Comparison of ENCODE assay signal across 8 mouse cellular contexts in genomic region chr4:59360704-59361103, GRCm38 (mm10).
DNase-seq lines count a peak whose midpoint lies in the region; ATAC-seq and TF ChIP-seq lines count a peak whose summit lies in the region.

No protein-coding gene starts in this region.

- H3K4me3 ChIP-seq in embryonic facial prominence, embryonic 12.5 days, result no peak overlapping the region
- peak overlapping the region; percentile 31 for H3K4me3 ChIP-seq in heart, postnatal 0 days (ENCODE audit: low read depth, low read length)
- H3K4me3 ChIP-seq in lung, postnatal 0 days (ENCODE audit: low read depth, low read length), result no peak overlapping the region

- no peak for TF ChIP-seq EP300 in heart, postnatal 0 days (IDR thresholded peaks at IDR 0.05; ENCODE audit: low read depth)
- TF ChIP-seq EP300 in lung, postnatal 0 days (IDR thresholded peaks at IDR 0.05), result no peak

- peak; percentile 82 for TF ChIP-seq CTCF in heart, postnatal 0 days (IDR thresholded peaks at IDR 0.05; ENCODE audit: low read depth)
- peak; percentile 92 for TF ChIP-seq CTCF in lung, postnatal 0 days (IDR thresholded peaks at IDR 0.05)

- DNase-seq in CD8-positive naive resting alpha-beta T cell, adult 2 months (ENCODE audit: low read depth in 2 of 2, low spot score in 2 of 2), result peak; percentile 66 to 79
- DNase-seq in adrenal gland, postnatal 25 days, result peak; percentile 82
- DNase-seq in heart, postnatal 0 days (ENCODE audit: low spot score), result peak; percentile 67
- DNase-seq in layer of hippocampus, adult 9-10 months (ENCODE audit: low spot score), result peak; percentile 65
- peak; percentile 87 for DNase-seq in lung, postnatal 0 days (ENCODE audit: low spot score)
- peak; percentile 29 for DNase-seq in retina, adult 2 months (ENCODE audit: low read depth, low spot score)
- DNase-seq in thymus, postnatal 36 days, result peak; percentile 72 to 81

- ATAC-seq in embryonic facial prominence, embryonic 12.5 days (ENCODE audit: insufficient number of reproducible peaks, insufficient read depth, low FRiP score, low TSS enrichment), result no peak
- no peak for ATAC-seq in heart, postnatal 0 days (ENCODE audit: insufficient read depth, low read depth)
- no peak for ATAC-seq in lung, postnatal 0 days

- 0 out of 2 replicates have a peak overlapping the region, but pooled peaks have one; percentile 19 for H3K9ac ChIP-seq in embryonic facial prominence, embryonic 12.5 days
- H3K9ac ChIP-seq in heart, postnatal 0 days (replicated peaks; ENCODE audit: low read depth, low read length), result no peak overlapping the region
- no peak overlapping the region for H3K9ac ChIP-seq in lung, postnatal 0 days (replicated peaks; ENCODE audit: low read depth)

- no peak overlapping the region for H3K27ac ChIP-seq in embryonic facial prominence, embryonic 12.5 days
- no peak overlapping the region for H3K27ac ChIP-seq in heart, postnatal 0 days (ENCODE audit: low read depth)
- no peak overlapping the region for H3K27ac ChIP-seq in lung, postnatal 0 days (ENCODE audit: low read length)

- H3K9me3 ChIP-seq in embryonic facial prominence, embryonic 12.5 days, result no peaks in the 10 kb centered on the region
- H3K9me3 ChIP-seq in heart, postnatal 0 days (replicated peaks; ENCODE audit: control insufficient read depth, low read length), result no peaks in the 10 kb centered on the region
- H3K9me3 ChIP-seq in lung, postnatal 0 days (ENCODE audit: low read length), result no peaks in the 10 kb centered on the region

- H3K27me3 ChIP-seq in embryonic facial prominence, embryonic 12.5 days, result no peaks in the 10 kb centered on the region
- H3K27me3 ChIP-seq in heart, postnatal 0 days (ENCODE audit: control insufficient read depth, insufficient read depth, low read length), result no peaks in the 10 kb centered on the region
- no peaks in the 10 kb centered on the region for H3K27me3 ChIP-seq in lung, postnatal 0 days (replicated peaks; ENCODE audit: insufficient read depth, low read length)

- peak overlapping the region; percentile 11; the same call in 1 of the 2 replicates for H3K4me2 ChIP-seq in embryonic facial prominence, embryonic 12.5 days (replicated peaks)
- peak overlapping the region; percentile 47 for H3K4me2 ChIP-seq in heart, postnatal 0 days (ENCODE audit: low read depth, low read length)
- H3K4me2 ChIP-seq in lung, postnatal 0 days (replicated peaks; ENCODE audit: low read depth, low read length), result peak overlapping the region; percentile 39

- H3K36me3 ChIP-seq in embryonic facial prominence, embryonic 12.5 days, result no peaks in the 10 kb centered on the region
- H3K36me3 ChIP-seq in heart, postnatal 0 days (replicated peaks; ENCODE audit: control insufficient read depth, insufficient read depth, low read length), result no peaks in the 10 kb centered on the region
- H3K36me3 ChIP-seq in lung, postnatal 0 days (ENCODE audit: insufficient read depth, low read length), result no peaks in the 10 kb centered on the region

- peaks cover 10% of the 10 kb centered on the region; the same call in 1 of the 2 replicates for H3K4me1 ChIP-seq in embryonic facial prominence, embryonic 12.5 days
- peaks cover 14% of the 10 kb centered on the region for H3K4me1 ChIP-seq in heart, postnatal 0 days (ENCODE audit: control insufficient read depth, insufficient read depth)
- peaks cover 15% of the 10 kb centered on the region; the same call in 1 of the 2 replicates for H3K4me1 ChIP-seq in lung, postnatal 0 days (ENCODE audit: insufficient read depth, low read depth, low read length)

- WGBS in embryonic facial prominence, embryonic 12.5 days, result 5% methylated on average over 15 of the region's 15 CpGs
- 3% methylated on average over 15 of the region's 15 CpGs for WGBS in heart, postnatal 0 days
- WGBS in lung, postnatal 0 days, result 3% methylated on average over 15 of the region's 15 CpGs

Comparison
In these comparisons a context has a peak if more than half of its experiments do, and no peak if none do; other contexts are left out.
1. DNase-seq: peak in every context shown above with its lines; median percentile 87 in lung, postnatal 0 days; 82 in adrenal gland, postnatal 25 days; 76 in thymus, postnatal 36 days; 72 in CD8-positive naive resting alpha-beta T cell, adult 2 months; 67 in heart, postnatal 0 days; 65 in layer of hippocampus, adult 9-10 months; 29 in retina, adult 2 months.